Mouse (Mus musculus) lung, postnatal 0 days (tissue): ENCODE results near the gene Pex7.

Experiments used
- CTCF ChIP-seq: IDR thresholded peaks from 2 replicates; pipeline ENCODE4 v1.5.1; 2016; ENCODE audit warnings: antibody characterized with exemption, mild to moderate bottlenecking
- EP300 ChIP-seq: IDR thresholded peaks from 2 replicates; pipeline ENCODE4 v1.6.1; 2016; ENCODE audit warnings: antibody characterized with exemption, mild to moderate bottlenecking, control low read depth

DNA sequence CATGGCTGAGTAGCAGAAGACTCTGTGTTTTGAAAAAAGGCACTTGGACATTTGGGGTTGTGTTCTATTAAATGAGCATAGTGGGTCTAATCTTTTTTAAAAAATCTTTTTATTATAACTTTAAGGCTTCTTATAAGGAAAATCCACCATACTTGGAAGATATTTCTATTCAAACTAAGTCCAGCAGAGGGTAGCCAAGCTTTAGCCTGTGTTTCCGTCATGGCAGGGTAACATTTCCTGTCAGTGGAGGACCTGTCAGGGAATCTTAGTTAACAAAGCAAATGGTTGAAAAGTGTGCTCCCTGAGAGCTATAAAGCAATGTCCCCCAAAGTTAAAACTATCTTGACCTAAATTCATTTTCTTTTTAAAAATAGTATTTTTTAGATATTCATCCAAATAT is 4.1 kb upstream of the Pex7 start:
- TF ChIP-seq EP300: no peak
- peak; percentile 70 for TF ChIP-seq CTCF
